Mouse (Mus musculus) layer of hippocampus, adult 2 months (tissue): ENCODE results near the gene Cdkl1. TPM values are rescaled to one million over a fixed set of nuclear protein-coding genes. Genes with fewer than 3 reads are reported as not detected.

ENCODE experiments used
- DNase-seq, 2 experiments: peaks; one replicate each; pipeline ENCODE4 v3.0.0; 2022; ENCODE audit warnings: low spot score in 2 of 2
- H3K27ac ChIP-seq: fragments of 200-600 bp; 2 replicates; pipeline ENCODE4 v1.8.1; 2022
- H3K4me3 ChIP-seq: fragments of 200-600 bp; 2 replicates; pipeline ENCODE4 v1.8.1; 2022; ENCODE audit warnings: mild to moderate bottlenecking
- CTCF ChIP-seq: fragments of 200-600 bp; conservative IDR thresholded peaks from 2 replicates; pipeline ENCODE4 v1.8.1; 2022; ENCODE audit warnings: antibody characterized with exemption, mild to moderate bottlenecking, moderate library complexity
- total RNA-seq, 2 experiments: library from RNA; stranded (reverse); gene quantifications; 2 replicates each; pipeline ENCODE4 v1.2.3; 2021

The Cdkl1 gene
- total RNA-seq, 2 experiments from 2014 or later, result 21.5 to 27.4 TPM

GRCm38 (mm10) chr12:69807399-69807985, 16.4 kb upstream of the Cdkl1 start:
- TF ChIP-seq CTCF, result no peak
- H3K4me3 ChIP-seq, result no peak overlapping the region
- no peak overlapping the region for H3K27ac ChIP-seq
- no peak for DNase-seq

GRCm38 (mm10) chr12:69805148-69805547, 14.1 kb upstream of the Cdkl1 start:
- Histone ChIP-seq H3K4me3 (no peak overlapping the region), H3K27ac (0 out of 2 replicates have a peak overlapping the region, but pooled peaks have one; percentile 14)
- TF ChIP-seq CTCF, result no peak
- DNase-seq, result no peak

- TF ChIP-seq CTCF, result no peak
- Histone ChIP-seq H3K4me3 (no peak overlapping the region), H3K27ac (0 out of 2 replicates have a peak overlapping the region, but pooled peaks have one; percentile 14)
- DNase-seq, result no peak
Observed at GRCm38 (mm10) chr12:69804393-69805070, 13.5 kb upstream of the Cdkl1 start.

DNA sequence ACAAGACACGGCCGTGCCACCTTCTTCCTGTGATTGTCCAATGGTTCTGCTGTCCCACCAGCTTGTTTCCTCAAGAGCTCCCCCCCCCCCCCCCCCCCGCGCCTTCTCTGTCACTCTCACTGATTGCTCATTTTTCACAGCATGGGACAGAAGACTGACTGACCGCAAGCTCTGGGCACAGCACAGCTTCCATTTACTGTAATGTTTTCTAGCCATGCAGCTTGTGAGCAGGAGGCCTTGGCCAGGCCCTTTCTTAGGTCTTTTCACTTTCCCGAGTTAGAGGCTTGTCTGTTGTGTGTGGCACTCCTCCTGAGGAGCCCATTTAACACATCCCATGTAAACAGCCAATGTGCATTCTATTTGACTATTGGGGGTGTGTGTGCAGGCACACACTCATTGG, 12.1 kb upstream of the Cdkl1 start:
- no peak for DNase-seq
- no peak for TF ChIP-seq CTCF

DNA sequence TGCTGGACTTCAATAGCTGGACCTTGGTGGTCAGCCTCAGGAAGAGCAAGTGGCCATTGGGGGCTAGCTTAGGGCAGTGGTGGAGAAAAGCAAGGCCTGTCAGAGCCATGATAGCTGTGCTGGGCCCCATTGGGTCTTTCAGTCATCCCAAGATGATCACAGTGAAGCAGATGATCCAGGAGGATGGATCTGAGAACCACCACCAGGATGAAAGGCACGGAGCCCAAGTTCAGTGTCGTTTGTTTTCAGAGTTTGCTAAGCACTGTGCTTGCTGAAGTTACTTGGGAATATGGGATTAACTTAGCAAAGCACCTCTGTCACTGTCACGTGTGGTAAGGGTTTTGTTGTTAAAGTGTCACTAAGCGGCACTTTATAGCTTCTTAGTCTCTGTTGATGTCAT, 9.5 kb upstream of the Cdkl1 start:
- no peak for TF ChIP-seq CTCF
- no peak for DNase-seq
- Histone ChIP-seq H3K27ac (no peak overlapping the region), H3K4me3 (no peak overlapping the region)

More for the DNA sequence above, 12.1 kb upstream of the Cdkl1 start:
- Histone ChIP-seq H3K27ac (no peak overlapping the region), H3K4me3 (no peak overlapping the region)

GRCm38 (mm10) chr12:69796311-69796710, 5.2 kb upstream of the Cdkl1 start:
- no peak overlapping the region for H3K4me3 ChIP-seq
- TF ChIP-seq CTCF, result no peak
- no peak for DNase-seq
- no peak overlapping the region for H3K27ac ChIP-seq

GRCm38 (mm10) chr12:69789766-69790529, 1.1 kb downstream of the Cdkl1 start:
- Histone ChIP-seq H3K27ac (peak overlapping the region; percentile 96), H3K4me3 (peak overlapping the region; percentile 76)
- peak in 1 of 2 experiments; percentile 14 for DNase-seq
- TF ChIP-seq CTCF, result no peak

- no peak for DNase-seq
- no peak overlapping the region for H3K27ac ChIP-seq
- no peak overlapping the region for H3K4me3 ChIP-seq
- no peak for TF ChIP-seq CTCF
Observed at GRCm38 (mm10) chr12:69788380-69788779, 2.7 kb downstream of the Cdkl1 start.

- H3K4me3 ChIP-seq, result no peak overlapping the region
- no peak for DNase-seq
- no peak for TF ChIP-seq CTCF
- no peak overlapping the region for H3K27ac ChIP-seq
Observed at GRCm38 (mm10) chr12:69785471-69785870, 5.6 kb downstream of the Cdkl1 start.

GRCm38 (mm10) chr12:69783247-69784025, 7.6 kb downstream of the Cdkl1 start:
- TF ChIP-seq CTCF, result no peak
- H3K27ac ChIP-seq, result no peak overlapping the region
- DNase-seq, result no peak
- H3K4me3 ChIP-seq, result no peak overlapping the region

DNA sequence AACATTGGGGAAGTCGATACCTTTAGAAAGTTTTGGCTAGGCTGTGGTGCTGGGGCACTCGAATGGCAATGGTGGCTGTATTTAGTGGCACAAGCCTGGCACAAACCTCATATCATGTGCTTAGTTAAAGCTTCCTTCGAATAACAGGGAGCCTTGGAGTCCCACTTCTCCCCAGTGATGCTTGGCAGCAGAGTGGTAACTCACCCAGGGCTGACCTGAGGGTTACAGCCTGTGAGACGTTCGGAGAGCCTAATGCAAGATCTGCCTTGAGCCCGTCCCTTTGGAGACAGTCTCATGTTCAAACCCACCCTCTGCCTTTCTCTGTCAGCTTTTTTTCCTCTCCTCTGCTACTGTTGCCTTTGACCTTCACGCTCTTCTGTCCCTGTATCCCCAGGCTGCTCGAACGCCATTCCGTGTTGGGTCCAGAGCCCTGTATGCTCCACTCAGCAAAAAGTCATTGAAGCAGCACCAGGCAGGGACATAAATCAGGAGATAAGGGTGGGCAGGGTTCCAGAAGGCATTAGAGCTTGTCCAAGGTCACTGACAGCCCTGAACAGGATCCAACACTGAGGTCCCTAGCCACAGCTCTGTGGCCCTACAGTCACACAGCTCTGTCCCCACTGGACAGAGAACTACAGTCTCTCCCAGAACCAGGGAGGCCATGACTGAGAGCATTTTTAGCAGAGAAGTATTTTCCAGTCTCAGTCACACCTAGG, 9.0 kb downstream of the Cdkl1 start:
- TF ChIP-seq CTCF, result no peak
- Histone ChIP-seq H3K27ac (no peak overlapping the region), H3K4me3 (no peak overlapping the region)
- DNase-seq, result no peak

- DNase-seq, result no peak
- no peak for TF ChIP-seq CTCF
- Histone ChIP-seq H3K27ac (no peak overlapping the region), H3K4me3 (no peak overlapping the region)
Observed at GRCm38 (mm10) chr12:69781480-69781879, 9.6 kb downstream of the Cdkl1 start.

DNA sequence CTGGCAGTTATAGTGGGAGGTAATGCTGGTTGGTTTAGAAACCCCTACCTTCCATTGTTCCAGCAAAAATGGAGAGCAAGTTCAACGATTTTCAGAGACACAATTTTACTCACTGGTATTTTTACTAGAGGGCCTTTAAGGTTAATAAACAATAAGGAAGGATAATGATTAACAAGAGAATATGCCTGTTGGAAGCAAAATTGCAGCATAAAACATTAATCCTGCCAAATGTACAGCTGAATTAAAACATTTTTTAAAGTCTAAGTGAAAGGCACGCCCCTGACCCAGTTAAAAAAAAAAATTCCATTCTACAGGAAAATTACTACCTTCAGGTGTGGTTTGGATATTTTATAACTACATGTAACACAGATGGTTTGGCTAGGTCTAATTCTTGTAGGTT, 13.1 kb downstream of the Cdkl1 start:
- H3K4me3 ChIP-seq, result no peak overlapping the region
- H3K27ac ChIP-seq, result no peak overlapping the region
- no peak for DNase-seq
- TF ChIP-seq CTCF, result no peak
